Mouse (Mus musculus): Measurements from ENCODE around the gene Neu2.

Gene Neu2

DNA sequence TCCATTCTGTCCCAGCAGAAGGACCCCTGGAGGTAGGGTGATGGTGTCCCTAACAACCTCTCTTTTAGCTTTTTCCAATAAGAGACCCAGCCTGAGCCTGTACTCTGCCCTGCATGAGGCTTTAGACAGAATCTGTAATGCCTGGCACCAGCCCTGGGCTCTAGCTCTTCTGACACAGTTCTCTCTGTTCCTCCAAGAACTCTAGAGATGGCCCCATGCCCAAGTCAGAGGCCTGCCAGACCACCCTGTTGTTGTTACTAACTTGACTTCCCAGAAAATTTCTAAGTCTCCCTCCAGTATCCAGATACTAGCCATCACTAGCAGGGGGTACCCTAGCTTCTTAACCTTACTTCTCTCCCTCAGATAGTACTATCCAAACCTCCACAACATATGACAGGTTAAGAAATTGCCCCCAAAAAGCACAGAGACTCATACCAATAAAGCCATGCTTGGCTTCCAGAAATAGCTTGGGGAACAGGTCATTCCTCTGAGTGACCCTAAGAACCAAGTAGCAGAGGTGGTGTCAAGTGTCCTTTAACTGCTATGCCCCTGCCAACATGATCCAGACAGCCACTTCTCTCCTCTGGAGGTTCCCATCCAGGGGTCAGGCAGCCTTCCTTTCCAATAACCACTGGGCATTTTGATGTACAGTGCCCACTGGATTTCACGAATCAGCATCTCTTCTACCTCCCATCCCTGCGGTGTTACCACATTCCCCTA, 105.0 kb downstream of the Neu2 start:
- DNase-seq (ENCODE audit: low spot score): no peak

DNA sequence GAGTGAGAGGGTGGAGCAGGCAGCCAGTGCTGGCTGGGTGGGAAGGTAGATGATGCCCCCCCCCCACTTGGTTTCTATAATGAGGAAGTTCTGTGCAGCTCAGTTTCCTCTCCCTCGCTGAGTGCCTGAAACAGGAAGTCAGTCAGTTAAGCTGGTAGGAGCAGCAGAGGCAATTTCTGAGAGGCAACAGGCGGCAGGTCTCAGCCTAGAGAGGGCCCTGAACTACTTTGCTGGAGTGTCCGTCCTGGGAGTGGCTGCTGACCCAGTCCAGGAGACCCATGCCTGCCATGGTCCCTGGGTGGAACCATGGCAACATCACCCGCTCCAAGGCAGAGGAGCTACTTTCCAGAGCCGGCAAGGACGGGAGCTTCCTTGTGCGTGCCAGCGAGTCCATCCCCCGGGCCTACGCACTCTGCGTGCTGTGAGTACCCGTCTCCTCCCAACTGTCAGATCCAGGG, 110.6 kb downstream of the Neu2 start, which contains the start of gene Inpp5d:
Gene Inpp5d (plus strand): TSS at position 102 of the 458 bp plus-strand sequence.
- no peak for DNase-seq (ENCODE audit: low spot score)

DNA sequence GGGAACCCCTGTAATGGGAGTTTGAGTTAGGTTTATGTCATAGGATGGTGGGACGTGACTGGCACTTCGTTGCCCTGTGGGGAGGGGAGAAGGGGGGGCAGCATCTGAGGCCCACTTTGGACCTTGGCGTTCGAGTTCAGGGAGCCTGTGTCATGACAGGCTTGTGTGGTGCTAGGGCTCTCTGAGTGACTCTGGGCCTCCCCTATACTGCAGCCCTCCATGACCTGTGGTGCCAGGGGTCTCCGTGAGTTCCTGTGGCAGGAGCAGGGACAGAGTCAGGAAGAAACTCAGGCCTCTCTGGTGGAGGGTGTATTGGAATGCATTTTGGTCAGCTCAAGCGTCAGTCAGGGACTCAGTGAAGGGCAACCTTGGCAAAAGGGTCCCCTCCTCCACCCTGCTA, 111.0 kb downstream of the Neu2 start:
- no peak for DNase-seq (ENCODE audit: low spot score)

DNA sequence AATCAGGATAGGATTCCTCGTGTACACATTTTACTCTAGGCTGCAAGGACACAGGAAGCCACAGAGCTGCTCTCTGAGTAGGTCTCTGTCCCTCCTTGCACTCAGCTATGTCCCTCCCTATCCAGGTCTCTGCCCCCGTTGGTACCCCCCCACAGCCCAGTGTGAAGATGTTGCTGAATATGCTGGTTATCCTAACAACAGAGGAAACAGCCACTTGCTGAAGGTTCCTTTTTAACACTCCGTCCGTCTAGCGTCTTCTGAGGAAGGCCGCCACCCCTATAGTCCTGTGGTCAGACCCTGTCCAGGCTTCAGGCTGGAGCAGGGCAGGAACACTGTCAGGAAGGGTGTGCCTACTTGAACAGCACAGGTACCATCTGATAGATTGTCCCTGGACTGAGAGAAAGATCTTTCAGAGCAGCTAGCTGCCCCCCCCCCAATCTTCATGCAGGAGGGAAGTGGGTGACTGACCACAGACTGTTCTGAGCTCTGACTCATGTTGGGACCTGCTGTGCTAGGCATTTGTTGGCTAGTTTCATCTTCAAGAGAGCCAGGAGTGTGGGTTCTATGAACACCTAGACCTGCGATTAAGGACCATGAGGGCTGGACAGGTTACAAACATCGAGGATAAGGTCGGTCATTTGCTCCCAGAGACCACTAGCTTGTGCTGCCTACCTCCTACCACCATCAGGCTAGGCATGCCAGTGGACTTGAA, 111.6 kb downstream of the Neu2 start:
- DNase-seq (ENCODE audit: low spot score): no peak

DNA sequence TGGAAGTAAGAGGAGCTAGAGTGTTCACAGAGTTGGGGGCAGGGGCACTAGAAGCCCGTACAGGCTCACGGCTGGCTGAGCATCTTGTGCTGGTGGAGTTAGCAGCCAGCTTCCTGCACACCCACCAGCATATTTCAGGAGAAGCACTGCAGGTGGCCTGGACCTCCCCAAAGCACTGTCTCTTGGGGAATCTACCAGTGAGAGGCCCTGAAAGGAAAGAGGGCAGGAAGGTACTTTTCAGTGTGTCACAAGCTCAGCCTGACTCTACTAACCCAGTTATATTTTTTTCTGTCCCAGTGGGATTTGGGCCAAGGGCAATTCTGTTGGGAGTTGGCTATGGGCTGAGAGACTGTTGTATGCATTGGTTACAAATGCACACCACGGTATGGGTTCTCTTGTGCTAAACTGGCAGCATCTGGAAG, 112.2 kb downstream of the Neu2 start:
- no peak for DNase-seq (ENCODE audit: low spot score)

DNA sequence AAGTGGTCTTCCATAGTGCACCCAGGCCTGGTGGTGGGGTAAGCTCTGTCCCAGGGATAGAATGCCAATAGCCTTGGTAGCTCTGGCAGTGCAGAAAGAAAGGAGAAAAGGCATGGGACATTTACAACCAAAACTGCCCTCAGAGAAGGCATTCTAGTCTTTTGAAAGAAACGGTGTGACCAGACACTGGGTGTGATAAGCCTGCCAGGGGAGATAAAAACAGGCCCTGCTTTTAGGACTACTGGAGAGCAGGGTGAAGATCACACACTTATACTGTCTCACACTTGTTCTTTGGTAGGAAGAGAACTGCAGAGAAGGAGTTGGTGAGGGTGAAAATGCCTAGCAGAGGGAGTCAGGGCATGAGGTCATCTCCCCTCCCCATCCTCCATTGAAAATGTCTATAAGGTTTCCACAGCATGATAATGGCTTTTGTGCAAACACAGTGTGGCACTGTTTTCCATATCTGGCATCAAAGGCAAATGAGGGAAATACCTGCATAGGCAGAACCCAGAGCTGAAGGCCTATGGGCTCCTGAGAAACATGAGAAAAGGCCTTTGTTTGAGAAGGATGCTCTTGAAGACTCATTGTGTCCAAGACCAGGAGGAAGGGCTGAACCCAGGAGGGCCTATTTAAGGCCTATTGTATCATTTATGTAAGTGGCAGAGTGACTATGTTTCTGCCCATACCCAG, 114.4 kb downstream of the Neu2 start:
- no peak for DNase-seq (ENCODE audit: low spot score)

DNA sequence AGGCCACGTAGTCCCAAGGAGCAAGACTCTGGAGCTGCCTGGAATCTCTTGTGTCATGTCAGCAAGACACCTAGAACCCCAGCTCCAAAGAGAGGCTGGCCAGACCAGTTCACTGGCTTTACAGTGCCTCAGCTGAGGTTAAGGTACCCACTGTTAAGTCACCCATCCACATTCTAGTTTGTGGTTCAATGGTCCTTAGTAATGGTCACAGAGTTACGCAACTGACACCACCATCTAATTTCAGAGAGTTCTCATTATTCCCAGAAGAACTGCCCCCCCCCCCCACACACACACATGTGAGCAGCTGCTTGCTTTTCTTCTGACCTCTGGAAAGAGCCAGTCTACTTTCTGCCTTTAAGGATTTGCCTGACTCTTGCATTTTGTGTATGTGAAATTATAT, 115.1 kb downstream of the Neu2 start:
- no peak for DNase-seq (ENCODE audit: low spot score)

DNA sequence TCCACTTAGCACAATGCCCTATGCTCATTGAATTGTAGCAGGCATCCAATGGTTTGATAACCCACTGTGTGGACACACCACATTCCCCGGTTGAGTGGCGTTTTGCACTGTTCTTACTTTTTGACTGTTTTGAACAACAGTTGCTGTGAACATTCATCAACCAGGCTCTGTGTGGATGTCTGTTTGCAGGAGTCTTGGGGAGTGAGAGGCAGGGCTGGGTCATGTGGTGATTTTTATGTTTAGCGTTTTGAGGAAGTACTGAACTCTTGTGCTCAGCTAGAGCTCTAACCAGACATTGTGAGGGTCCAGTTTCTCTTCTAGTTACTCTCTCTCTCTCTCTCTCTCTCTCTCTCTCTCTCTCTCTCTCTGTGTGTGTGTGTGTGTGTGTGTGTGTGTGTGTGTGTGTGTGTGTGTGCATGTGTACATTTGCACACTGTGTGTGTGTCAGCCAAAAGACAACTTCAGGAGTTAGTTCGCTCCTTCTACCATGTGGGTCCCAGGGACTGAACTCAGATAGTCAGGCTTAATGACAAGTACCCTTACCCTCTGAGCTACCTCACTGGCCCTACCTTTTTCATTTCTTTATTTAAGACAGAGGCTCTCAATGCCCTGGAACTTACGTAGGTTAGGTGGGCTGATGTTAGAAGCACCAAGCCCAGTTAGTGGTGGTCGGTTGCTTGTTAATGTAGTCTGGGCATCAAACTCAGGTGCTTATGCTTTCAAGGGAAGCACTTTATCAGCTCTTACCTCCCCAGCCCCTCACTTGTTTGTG, 115.8 kb downstream of the Neu2 start:
- DNase-seq (ENCODE audit: low spot score): no peak

DNA sequence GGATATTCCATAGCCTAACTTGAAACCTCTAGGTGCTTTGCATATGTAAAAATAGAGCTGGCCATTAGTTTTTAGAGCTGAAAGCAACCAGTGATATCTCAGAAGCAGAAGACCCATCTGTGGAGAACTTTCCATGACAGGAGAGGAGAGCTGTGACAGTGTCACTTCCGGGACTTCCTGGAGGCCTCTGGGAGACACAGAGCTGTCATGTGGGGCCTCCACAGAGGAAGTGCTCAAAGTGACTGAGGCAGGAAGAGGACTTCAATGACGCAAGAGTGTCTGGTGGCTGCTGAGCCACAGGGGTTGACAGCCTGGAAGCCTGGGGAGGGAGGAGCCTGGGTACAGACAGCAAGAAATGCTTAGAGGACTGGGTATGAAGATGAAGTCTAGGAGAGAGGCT, 116.7 kb downstream of the Neu2 start:
- no peak for DNase-seq (ENCODE audit: low spot score)

DNA sequence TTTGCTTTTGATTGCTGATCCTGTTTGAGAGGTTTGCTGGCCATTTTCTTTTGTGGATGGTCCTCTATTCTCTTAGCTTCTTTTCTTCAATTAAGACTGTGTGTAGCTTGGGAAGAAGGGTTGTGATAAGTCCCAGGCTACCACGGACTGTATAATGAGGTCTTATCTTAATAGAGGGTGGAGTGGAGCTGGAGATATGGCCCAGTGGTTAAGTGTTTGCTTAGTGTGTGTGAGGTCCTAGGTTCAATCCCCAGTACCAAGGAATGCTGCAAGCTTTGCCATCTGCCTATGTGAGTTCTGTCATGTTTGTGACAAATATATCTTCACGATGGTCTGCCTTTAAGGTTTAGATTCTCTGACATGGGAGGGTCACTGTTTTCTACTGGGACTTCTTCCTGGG, 118.4 kb downstream of the Neu2 start:
- DNase-seq (ENCODE audit: low spot score): peak; percentile 72

DNA sequence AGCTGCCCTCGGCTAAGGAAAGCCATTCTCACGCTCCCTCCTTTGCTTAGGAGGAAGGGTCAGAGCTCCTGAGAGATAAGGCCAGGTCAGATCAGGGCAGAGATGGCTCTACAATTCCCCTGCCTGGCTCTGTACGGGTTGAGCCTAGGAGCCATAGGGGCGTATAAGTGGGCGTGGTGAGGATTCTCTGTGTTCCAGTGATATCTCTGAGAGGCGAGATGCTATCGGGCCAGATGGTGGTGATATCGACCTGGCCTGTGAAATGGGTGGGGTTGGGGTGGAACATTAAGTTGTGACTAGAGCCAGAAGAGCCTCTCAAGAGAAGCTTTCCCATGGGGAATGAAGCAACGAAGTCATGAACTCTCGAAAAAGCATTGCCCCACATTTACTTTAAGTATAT, 121.9 kb downstream of the Neu2 start:
- no peak for DNase-seq (ENCODE audit: low spot score)

DNA sequence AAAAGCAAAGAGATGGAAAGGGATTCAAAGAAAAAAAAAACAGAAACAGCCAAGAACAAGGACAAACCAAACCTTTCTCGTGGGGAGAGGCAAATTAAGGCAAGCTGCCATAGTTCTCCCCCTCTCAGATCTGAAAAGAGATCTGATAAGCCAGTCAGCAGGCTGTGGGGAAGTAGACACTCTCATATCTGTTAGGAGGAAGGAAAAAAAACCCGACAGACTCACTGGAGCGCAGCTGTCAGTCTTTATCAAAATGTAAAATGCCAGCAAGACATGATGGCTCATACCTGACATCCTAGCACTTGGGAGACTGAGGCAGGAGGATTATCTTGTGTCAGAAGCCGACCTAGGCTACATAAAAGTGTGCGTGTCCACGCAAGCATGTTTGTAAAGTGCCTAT, 122.5 kb downstream of the Neu2 start:
- no peak for DNase-seq (ENCODE audit: low spot score)

DNA sequence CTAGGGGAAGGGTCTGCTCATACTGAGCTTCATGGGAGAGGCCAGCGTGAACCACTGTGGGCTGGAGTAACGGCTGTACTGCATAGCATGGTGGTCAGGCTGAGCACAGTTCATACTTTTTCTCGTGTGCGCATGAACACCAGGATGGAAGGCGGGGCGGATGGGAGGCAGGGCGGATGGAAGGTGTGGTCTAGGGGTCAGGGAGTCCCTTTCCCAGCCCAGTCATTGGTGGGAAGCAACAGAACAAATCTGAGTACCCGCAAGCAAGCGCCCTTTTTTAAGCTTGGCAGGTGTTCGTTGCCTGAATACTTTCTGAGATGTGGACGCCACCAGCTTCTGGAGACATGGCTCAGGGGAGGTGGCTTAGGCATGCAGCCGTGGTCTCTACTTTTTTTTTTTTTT, 127.0 kb downstream of the Neu2 start:
- DNase-seq (ENCODE audit: low spot score): no peak

DNA sequence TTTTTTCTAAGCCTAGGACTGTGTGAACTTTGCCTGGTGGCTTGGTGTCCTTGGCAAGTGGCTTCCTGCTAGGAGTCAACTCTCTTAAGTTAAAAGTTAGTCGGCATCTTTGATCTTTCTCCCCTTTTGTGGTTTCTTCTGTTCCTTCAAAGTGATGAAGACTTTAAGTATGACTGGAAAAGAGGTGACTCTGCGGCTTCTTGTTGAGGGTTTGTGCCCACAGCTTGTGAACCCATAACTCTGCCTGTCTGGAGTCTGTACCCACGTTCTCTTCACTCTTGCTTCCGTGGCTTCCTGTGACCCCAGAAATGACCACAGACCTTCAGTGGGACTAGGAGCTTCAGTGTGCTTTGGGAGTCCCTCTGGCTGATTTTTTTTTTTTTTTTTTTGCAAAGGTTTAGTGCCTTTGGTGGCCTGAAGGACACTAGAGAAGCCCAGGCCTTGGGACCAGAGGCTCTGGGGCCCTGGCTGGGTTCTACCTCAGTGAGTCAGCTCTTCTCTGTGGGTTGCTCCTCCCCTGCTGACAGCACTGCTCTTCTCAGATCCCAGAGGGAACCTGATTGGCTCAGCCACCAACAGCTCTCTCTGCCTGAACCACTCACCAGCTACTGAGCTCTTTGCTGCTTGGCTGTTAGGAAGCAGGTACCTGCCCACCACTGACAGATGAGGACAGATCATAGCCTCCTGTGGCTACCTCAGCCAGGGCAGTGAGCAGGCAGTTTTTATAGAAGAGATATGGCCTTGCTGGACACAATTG, 127.6 kb downstream of the Neu2 start:
- peak; percentile 93 for DNase-seq (ENCODE audit: low spot score)

DNA sequence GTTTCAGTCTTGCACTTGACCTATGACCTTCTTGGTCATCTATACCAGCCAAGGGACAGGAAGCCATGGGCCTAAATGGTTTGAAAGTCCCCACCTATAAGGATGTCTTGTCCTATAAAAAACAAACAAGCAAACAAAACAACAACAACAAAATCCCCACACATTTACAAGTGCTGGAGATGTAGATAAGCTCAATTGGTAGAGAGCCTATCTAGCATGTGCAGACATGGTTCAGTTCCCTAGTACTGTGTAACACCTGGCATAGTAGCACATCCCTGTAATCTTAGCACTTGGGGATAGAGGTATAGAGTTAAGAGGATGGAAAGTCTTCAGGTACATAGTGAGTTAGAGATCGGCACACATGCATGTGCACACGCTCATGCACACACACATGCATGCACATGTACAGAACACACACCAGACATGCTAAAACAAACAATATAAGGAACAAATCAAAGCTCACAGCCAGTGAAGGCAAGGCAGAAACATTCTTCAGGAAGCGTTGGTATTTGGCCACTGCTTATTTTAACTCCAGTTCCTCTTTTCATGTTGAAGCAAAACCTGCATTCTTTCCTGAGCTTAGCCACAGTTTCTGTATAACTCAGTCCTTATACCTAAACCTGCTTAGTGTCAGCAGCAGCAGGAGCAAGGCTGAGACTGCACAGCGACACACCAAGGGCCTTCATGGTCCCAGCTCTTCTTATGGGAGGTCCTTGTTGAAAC, 128.3 kb downstream of the Neu2 start:
- DNase-seq (ENCODE audit: low spot score): no peak

DNA sequence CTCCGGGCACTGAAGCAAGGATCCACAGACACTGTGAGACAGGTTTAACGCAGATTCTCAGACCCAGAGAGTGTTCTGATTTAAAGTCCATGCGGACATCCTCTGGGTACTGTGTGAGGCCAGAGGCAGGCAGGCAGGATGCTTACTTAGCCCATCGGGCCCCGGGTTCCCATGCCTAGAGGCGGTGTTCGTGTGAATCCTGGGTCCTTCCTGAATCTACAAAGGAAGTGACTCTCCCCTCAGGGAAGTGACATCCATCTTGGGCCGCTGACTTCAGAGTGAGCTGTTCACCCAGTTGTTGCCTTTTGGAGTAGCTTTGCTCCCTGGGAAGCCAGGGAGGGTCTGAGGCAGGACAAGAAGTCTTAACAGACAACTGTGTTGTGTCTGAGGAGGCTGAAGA, 130.0 kb downstream of the Neu2 start:
- no peak for DNase-seq (ENCODE audit: low spot score)

DNA sequence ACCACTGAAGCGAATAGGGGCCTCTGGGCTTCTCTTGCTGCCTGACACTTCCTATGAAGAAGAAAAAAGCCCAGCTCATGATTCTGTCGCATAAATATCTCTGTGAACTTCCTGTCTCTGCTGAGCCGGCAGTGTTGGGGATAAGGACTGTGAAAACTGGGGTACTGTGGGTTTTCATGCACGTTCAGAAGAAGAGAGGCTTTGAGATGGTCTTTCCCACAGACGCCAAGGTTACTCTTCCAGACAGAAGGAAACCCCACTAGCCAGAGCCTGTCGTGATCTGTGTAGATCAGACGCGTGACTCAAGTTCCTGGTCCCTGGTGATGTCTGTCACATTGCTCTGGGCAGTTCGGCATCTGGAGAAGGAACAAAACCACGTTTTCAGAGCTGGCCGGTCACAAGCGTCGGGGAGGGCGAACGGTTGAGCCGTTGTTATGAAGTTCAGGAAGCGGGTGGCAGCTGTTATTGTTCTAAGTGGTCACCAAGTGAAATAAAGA, 130.5 kb downstream of the Neu2 start:
- no peak for DNase-seq (ENCODE audit: low spot score)

DNA sequence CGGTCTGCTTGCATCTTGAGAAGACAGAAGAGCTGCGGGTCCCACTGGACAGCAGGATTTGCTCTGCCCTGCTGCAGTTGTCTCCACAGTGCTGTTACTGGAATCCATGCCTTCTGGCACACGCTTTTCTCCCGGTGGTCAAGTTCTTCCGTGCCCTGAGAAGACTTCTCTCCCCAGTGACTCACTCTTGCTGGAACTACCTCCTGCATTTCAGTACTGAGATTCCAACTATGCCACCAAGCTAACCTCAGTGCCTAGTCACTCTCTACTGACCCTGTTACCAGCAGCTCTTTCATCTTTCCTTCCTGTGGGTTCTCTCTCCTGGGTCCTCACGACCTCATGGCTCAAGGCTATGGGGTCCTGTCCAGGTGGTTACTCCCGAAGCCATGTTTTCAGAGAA, 133.3 kb downstream of the Neu2 start:
- DNase-seq (ENCODE audit: low spot score): no peak

DNA sequence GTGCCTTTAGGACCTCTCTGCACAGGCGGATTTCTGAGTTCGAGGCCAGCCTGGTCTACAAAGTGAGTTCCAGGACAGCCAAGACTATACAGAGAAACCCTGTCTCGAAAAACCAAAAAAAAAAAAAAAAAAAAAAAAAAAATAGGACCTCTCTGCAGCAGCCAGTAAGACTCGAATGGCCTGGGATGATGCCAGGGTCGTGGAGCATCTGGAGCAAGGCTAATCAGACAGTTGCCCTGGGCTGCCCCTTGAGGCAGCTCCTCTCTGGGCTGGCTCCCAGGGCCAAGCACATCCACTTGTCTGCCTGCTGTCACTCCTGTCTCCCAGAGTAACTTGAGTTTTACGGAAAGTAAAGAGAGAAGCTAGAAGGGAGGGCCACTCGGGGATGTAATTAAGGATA, 135.4 kb downstream of the Neu2 start:
- DNase-seq (ENCODE audit: low spot score): no peak

DNA sequence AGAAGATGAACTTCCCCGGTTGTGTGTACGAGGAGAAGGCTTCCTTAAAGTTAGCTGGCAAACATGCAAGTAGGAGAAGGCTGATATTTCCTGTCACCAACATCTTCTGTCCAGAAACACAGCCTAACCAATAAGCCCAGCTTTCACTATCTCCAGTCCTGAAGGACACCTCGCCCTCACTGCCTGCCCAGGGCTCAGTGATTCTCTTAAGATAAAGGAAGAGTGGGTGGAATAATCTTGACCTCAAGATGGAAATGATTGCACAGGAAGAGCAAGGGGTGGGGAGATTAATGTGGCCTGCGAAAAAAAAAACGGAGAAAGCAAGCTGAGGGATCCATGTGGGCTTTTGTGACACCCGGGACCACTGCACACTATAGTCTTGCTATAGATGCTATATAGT, 136.1 kb downstream of the Neu2 start:
- DNase-seq (ENCODE audit: low spot score): no peak

Measured in c-Kit-positive CD71-positive TER-119-positive erythroid progenitor cells, embryonic 14.5 days (primary cell).